Mouse (Mus musculus) WW6 (cell line): ENCODE measurements around the gene Svip.

Experiments
- DNase-seq: peaks from one replicate; pipeline ENCODE4 v3.0.0-alpha.2; 2013; ENCODE audit warnings: low read depth, low spot score

The Svip gene

GRCm38 (mm10) chr7:52005511-52006295 is at the start of gene Svip:
Gene Svip (minus strand): TSS chr7:52006018.
- DNase-seq: peak; percentile 91

GRCm38 (mm10) chr7:52037600-52038582 is 32.1 kb upstream of the Svip start:
- peak; percentile 4 for DNase-seq

- no peak for DNase-seq
These were observed 18.3 kb upstream of the Svip start for GRCm38 (mm10) chr7:52024050-52024626.

GRCm38 (mm10) chr7:52022039-52022438 is 16.2 kb upstream of the Svip start:
- no peak for DNase-seq

- DNase-seq: no peak
These were observed 9.8 kb upstream of the Svip start, which contains the start of gene 1700015G11Rik for GRCm38 (mm10) chr7:52015628-52016027. Gene 1700015G11Rik (minus strand): TSS chr7:52015728.

- DNase-seq: no peak
These were observed 9.4 kb upstream of the Svip start for GRCm38 (mm10) chr7:52015180-52015579.

- no peak for DNase-seq
These were observed 7.6 kb upstream of the Svip start for GRCm38 (mm10) chr7:52013457-52013856.

- no peak for DNase-seq
These were observed 1.3 kb upstream of the Svip start for GRCm38 (mm10) chr7:52007138-52007537.

- DNase-seq: no peak
These were observed 445 bp upstream of the Svip start for GRCm38 (mm10) chr7:52006296-52006630.

- no peak for DNase-seq
These were observed 14.8 kb downstream of the Svip start for GRCm38 (mm10) chr7:51991020-51991419.

- no peak for DNase-seq
These were observed 18.9 kb downstream of the Svip start for GRCm38 (mm10) chr7:51986909-51987308.

- no peak for DNase-seq
These were observed 20.1 kb downstream of the Svip start for GRCm38 (mm10) chr7:51985763-51986162.

GRCm38 (mm10) chr7:51982303-51982702 is 23.5 kb downstream of the Svip start:
- DNase-seq: no peak

- DNase-seq: no peak
These were observed 26.5 kb downstream of the Svip start for GRCm38 (mm10) chr7:51979271-51979670.

- no peak for DNase-seq
These were observed 30.6 kb downstream of the Svip start for GRCm38 (mm10) chr7:51975181-51975580.

GRCm38 (mm10) chr7:51973526-51973925 is 32.3 kb downstream of the Svip start:
- no peak for DNase-seq

GRCm38 (mm10) chr7:51973091-51973490 is 32.7 kb downstream of the Svip start:
- no peak for DNase-seq

- DNase-seq: peak; percentile 16
These were observed 33.5 kb downstream of the Svip start for GRCm38 (mm10) chr7:51972252-51972855.

- no peak for DNase-seq
These were observed 36.4 kb downstream of the Svip start for GRCm38 (mm10) chr7:51969379-51969778.

- no peak for DNase-seq
These were observed 38.2 kb downstream of the Svip start for GRCm38 (mm10) chr7:51967581-51967980.

GRCm38 (mm10) chr7:51964681-51965080 is 41.1 kb downstream of the Svip start:
- DNase-seq: no peak
